Mouse (Mus musculus) cerebellum, adult 9-10 months (tissue): ENCODE measurements at regions not wholly inside any gene's neighbourhood (a gene's known extent, or its start where the extent isn't known, plus 50 kb on each side); places are given as distances from the start of the nearest gene placed in this dataset.

Experiments
- DNase-seq: peaks from one replicate; pipeline ENCODE4 v3.0.0; 2022

DNA sequence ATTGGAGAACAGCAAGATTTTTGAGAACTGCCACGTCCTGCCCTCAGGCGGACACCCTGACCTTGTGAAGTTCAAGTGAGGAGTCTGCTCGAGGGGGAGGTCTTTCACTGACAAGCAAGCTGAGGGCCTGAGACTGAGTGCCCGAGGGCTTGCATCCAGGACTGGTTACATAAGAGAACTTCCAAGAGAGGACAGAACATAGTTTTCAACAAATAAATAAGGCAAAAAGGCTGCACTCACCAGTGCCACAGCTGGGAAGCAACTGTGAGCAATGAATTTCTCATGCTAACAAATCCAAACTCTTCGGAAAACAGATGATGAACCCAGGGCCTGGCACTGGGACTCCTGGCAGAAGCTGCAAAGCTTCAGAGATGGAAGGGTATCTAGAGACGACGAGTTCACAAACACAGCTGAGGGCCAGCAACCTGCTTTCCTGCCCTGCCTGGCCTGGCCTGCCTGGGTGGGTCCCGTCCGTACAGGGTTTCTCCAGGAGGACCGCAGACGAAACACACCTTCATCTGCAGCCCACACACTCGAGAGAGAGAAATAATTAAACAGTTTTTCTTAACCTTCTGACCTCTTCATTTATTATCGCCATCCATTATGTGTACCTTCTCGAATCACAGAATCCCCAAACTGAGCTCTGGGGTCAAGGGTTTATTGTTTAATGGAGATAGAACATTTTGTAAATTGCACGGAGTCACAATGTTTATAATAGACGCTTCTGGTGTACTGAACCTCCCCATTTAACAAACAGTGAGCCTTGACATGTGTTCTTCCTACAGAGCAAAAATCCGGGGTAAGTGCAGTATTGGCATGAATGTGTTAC lies 334.3 kb upstream of the Ddhd1 start:
- no peak for DNase-seq

DNA sequence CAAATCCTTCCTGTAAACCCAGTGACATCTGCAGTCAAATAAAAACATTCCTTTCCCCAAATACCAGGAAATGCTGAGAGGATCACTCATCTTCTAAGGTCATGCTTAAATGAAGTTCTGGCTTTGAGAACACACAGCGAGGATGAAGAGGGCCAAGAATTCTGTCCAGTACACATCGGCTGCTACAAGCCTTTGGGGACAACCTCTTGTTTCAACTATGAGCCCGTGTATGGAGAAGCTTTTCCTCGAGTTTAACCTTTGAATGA lies 334.9 kb upstream of the Ddhd1 start:
- DNase-seq: no peak

DNA sequence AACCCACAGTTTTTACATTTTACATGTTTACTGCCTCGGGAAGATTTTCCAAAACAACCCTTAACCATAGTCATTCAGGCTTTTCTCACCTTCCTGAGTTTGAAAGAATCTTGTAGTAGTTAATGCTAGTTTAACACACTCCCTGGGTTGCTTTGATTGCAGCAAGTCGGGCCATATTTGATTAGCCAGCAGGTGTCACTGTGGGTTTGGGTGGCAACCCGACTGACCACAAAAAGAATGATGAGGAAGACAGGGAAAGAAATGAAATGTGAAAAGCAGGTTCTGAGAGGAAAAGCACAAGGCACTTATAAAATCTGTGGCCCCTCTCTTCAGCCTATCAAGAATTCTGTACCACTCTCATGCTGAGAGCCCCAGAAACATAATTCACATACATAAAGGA lies 335.7 kb upstream of the Ddhd1 start:
- peak; percentile 40 for DNase-seq

DNA sequence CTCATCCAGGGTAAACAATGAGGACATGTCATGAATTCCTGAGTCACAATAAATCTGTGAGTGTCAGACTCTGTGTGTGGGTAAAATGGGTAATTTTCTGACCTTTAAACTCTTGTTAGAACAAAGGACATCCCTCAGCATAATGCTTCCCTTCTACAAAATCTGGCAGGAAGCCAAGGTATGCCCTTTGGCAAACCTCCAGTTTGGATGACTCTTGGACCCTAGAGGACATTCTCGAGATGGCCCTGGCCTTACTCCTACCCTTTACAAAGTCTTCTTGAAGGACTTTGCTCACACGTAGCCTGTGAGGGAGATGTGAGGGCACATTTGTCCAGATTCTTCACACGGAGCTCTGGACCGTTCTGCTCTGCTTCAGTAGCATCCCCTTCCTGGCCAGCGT lies 338.8 kb upstream of the Ddhd1 start:
- DNase-seq: no peak

DNA sequence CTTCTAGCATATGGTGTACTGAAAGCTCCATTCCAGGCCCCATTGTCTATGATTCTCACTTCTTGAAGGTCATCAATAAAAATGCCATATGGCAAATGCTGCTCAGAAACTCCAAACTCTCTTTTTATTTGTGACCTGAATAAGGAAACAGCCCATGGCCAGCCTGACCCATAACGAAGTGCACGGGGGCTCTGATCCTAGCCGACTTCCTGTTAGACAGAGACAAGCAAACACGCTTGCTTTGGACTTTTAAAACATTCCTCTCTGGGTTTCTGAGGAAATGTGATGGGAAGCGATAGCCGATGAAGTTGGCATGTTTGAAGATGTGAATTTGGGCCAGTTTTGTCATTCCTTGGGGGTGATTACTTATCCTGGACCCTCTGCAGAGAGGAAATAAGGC lies 346.1 kb upstream of the Ddhd1 start:
- no peak for DNase-seq

DNA sequence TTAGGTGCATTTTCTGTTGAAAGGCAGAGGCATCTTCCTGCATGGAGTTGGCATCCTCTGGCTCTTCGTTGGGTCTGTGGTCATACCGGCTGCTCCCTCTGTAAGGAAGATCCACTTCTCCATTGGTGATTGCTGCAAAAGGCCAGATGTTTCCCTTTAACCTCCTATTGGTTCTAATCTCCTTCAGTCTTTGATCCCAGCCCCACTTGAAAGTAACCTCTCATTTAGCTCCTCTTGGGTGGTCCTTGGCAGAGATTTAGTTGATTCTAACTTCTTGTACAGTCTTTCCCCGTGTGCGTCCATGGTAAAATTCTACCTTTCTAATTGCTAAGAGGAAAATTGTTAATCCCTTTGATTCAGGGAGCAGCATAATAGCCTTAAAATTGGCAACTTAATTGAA lies 347.4 kb upstream of the Ddhd1 start:
- no peak for DNase-seq

DNA sequence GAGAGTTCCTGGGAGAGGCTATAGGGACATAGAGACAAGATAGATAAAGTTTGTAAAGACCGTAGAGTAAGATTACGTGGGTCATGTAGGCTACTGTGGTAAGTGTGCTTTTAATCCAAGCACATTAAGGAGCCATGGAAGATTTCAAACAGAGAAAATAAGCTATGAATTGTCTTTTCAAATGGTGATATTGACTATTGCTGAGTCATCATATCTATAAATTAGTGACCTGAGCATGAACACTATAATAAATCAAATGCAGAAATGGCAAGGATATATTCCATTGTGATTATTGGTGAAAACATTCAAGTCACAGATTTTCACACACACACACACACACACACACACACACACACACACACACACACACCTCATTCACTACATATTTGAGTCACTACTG lies 355.3 kb upstream of the Ddhd1 start:
- DNase-seq: no peak

DNA sequence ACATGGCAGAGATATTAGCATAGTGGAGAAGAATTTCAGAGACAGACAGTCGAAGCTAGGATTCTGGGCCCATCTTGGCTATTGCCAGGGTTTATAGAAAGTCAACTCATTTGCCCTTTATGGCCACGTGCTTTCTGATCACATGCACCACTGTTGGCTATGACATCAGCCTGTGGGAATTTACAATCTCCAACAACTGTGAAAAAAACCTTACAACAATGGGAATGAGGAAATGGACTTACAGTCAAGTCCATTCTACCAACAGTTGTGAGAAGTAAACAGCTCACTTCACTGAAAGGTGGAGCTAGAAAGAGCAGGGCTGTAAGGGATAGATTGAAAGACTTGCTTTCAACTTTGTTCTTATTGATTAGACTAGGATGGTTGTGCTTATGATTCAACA lies 356.1 kb upstream of the Ddhd1 start:
- DNase-seq: no peak

DNA sequence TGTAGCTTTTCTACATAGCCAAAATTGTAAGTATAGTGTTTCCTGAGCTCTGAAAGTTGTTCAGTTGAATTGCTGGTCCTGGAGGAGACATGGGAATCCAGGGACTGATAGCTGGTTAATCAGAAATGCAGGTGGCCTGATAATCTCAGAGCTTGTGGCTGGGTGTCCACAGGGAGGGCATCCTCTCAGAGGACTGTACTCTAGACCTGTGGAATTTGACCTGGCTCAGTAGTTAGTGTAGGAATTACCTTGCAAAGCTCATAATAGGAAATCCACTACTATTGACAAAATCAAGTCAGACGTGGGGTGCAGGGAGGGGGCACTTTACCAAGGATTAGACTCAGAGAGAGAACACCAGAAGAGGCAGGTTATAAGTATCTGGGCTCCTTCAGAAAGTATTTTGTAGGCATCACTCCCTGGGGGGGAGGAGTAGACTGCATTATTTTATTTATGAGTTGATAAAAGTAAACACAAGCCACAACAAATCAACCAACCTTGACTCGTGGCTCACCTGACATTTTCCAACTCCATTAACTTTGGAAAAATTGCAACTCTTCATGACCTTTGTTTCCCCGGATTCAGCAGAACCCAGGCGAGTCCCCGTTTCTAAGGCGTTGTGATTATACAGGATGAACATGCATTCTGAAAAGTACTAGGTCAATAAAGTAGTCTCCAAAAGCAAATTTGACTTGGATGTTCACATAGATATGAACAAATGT lies 357.9 kb upstream of the Ddhd1 start:
- no peak for DNase-seq

DNA sequence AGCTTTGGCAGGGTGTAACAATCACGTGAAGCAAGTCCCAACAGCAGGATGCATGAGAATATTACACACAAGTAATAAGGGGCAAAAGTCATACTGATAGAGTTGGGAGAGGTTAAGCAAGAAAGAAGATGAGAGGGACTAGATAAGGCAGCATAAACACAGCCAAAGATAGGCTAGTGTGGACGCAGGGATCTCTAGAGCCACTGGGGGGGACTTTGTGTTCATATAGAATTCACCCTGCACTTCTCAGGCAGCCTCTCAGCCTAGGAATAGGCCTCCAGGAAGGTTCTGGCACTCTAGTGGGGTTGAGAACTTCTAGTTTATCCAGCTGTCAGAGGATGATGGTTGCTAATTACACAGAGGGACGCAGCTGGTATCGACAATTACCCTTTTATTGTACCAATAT lies 358.8 kb upstream of the Ddhd1 start:
- DNase-seq: no peak

DNA sequence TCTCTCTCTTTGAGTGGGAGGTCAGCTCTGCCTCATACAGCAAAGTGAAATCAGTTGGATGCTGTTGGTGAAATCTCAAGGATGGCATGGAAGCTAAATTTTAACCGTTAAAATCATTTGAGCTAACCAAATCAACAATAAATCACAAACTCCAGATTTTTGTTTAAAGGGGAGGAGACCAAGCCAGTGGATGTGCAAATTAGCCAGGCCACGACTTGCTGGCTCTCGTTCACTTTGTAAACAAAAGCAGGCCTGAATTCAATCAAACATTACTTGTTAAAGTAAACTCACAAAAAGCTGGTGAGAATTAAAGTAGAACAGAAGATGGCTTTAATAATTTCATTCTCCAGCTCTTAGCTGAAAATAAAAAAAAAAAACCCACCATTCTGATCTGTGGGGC lies 359.3 kb upstream of the Ddhd1 start:
- DNase-seq: no peak

DNA sequence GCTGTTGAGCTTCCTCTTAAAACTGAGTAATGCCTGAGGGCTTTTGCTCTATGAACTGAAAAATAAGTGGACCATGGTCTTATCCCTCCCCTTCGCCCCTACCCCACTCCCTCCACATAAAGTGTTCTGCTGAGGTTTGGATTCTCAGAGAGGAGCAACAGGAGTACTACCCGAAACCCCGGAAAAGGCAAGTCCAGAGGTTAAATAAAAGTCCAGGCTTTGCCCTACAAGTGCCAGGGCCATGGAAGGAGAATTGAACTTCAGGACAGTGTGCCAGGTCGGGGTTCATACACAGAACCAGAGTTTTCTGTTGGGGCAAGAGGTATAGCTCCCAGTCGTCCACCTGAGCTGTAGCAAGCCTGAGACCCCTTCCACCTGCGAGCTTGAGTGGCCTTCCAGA lies 360.0 kb upstream of the Ddhd1 start:
- no peak for DNase-seq

DNA sequence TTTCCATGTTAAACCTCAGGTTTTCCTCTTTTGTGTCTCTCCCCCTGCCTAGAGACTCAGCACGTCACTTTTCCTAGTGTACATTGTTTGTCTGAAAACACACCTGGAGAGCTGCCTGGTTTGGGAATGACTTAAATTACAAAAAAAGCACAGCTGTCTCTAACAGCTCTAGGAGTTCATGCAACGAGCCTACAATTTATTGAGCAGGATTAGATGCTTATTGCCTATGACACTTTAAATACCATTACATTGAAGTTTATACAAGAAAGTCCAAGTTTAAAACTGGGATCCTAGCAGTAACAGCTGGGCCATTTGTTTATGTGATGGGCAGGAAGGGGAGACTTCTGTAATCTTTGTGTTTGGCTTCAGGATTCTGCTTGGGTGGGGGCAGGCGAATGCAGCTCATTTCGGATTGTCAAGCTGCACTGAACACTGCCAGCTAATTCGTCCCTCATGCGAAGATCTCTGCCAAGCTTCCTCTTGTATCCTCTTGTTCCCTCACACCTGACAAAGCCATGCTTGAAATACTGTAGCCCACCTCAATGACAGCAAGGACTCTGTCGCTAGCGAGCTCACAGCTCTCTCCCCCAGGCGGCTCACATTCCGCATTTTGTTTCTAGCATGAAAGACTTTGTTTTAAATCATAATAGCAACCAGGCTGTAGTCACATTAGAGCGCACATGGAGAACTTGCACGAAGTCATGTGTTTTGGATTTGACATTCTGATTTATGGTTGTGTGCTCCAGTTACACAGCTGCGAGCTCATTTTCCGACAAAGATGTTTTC lies 359.8 kb upstream of the Gm15217 start:
- DNase-seq: no peak

DNA sequence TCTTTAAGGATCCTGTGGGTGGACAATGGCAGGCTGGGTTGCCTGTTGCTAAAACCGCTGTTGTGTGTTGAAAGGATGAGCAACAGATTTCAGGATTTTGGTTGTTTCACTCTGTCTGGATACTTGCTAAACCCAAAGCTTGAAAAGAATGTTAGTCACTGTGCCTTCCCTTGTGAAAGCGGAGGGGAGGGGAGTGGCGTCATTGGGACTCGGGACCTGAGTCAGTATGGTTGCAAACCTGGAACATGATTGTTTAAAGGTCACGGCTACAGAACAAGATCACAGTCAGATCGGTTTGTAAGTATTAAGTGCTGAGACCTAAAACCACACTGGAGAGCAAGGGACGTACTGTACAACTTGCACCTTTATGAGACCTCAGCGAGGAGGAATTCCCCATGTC lies 344.9 kb upstream of the Gm15217 start:
- no peak for DNase-seq

DNA sequence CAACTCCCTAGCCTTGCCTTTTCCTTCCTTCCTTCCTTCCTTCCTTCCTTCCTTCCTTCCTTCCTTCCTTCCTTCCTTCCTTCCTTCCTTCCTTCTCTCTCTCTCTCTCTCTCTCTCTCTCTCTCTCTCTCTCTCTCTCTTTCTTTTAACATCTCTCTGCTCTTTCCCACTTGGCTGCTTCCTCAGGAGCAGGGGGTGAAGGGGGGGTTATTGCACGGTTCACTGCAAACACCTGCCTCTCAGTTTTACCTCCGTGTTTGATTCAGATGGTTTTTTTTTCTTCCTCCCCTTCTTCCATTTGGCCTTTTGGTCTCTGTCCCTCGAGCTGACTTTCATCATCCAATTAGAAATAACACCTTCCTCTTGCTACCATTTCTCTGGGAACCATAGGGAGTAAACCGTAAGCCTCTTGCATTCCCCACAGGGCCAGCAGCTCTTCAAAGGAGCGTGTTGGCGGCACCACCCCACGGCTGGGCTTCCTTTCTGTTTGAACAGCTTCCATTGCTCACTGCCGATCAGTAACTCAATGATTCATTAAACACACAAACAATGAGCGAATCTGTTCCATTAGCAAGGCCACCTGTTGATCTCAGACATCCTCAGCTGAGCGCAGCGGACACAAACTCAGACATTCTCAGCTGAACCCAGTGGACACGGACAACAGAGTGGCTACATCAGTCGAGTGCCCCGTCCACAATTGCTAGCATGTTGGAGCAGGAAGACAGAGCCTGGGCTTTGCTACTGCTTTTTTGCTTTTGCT lies 318.4 kb upstream of the Gm15217 start:
- DNase-seq: no peak

DNA sequence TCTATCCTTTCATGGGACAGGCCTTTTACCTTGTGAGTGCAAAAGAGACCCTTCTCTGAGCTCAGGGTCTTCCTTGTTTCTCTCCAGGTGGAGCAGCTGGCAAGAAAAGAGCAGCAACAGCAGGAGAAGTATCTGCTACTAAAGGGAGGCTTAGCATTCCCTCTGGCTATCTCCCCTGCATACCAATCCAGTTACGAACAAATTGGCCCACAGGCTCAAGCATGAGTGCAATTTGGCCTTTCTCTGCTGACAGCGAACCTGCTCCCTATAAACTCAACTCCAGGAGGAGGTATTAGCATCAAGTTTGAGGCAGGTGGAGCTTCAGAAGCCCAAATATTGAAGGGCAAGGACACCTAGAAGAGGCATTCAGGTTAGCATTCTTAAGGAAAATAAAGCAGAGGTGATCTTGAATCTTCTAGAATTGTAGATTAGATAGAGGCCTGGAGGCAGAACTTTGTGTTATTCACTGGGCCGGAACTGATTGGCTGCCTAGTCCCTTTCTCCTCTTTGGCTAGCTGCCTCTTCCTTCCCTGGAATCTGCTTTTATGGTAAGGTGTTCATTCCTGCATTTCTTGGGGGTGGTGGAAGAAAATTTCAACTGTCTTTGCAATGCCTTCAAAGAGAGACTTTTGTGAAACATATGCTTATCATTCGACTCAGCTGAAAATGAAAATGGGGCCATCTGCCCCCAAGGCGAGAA lies 312.0 kb upstream of the Gm15217 start:
- DNase-seq: no peak

DNA sequence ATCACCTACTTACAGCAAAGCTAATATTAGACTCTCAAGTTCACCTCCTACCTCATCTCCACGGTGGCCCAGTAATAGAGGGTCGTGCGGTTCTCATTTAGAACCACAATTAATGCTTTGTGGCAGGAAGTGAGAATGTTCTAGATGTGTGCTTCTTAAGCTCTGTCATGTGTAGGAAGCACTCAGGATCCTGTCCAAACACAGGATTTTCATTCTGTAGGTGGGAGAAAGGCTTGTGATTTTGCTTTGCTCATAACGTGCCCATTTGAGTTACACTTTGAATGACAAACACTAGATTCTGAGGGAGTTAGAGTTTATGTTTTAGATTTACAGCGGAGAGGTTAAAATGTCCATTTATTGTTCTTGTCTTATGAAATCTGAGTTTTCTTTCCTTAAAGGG lies 308.0 kb upstream of the Gm15217 start:
- DNase-seq: no peak

DNA sequence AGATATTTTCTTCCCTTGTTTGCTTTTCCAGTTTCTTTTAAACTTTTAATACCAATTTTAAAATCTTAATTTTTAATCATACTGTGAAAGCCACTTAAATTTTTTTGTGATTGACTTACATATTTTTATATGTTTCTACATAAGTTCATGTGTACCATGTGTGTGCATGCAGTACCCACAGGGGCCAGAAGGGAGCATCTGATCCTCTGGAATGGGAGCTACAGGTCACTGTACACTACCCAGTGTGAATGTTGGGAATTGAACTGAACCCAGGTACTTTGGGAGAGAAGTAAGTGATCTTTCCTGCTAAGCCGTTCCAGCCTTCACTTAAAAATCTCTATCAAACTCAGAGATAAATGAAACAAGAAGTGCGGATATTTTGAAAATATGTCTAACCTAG lies 302.5 kb upstream of the Gm15217 start:
- no peak for DNase-seq

DNA sequence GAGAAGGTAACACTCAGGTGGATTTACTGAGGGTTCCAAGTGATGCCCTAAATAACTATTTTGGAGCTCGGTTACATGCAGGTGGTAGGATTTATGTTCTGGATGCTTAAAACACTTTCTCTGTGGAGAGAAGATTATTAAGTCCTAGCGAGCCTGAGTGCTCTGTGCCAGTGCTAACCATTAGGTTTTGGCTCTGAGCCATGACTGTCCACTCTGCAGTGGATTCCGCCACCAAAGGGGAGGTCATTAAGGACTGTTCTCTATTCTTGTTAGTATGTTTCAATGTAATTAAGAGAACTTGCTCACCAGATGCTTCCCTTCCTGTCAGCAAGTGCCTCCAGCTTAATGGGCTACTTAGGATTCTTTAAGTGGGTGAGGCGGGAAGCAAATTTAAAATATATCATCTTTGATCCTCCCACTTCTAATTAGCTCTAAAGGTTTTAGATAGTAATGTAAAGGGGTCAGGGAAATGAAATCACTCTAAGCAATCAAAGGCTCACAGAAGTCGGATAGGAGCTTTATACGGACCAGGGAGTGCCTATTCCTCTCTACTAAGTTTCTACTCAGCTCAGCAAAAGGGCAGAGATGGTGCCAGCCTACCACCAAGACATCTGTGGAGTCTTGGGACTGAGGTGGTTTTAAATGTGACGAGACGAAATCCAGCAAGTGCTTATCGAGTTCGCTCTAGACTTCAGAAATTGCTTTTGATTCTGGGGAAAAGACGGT lies 301.6 kb upstream of the Gm15217 start:
- DNase-seq: no peak

DNA sequence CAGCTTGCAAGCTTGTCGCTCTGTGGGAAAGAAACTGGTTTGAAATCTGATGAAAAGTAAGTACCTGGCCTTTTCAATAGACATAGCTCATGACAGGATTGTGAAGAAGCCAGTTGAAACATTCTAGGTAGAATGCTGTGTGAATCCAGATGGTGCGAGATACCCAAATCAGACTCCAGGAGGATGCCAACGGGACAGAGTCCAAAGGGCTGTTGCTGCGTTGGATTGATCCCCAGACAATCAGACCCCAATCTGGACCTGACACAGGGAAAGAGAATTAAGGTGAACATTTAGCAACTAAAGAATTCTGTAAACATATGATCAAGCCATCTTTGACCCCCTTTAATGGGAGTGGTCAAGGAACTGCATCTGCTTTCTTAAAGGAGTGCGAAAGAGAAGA lies 296.6 kb upstream of the Gm15217 start:
- no peak for DNase-seq

DNA sequence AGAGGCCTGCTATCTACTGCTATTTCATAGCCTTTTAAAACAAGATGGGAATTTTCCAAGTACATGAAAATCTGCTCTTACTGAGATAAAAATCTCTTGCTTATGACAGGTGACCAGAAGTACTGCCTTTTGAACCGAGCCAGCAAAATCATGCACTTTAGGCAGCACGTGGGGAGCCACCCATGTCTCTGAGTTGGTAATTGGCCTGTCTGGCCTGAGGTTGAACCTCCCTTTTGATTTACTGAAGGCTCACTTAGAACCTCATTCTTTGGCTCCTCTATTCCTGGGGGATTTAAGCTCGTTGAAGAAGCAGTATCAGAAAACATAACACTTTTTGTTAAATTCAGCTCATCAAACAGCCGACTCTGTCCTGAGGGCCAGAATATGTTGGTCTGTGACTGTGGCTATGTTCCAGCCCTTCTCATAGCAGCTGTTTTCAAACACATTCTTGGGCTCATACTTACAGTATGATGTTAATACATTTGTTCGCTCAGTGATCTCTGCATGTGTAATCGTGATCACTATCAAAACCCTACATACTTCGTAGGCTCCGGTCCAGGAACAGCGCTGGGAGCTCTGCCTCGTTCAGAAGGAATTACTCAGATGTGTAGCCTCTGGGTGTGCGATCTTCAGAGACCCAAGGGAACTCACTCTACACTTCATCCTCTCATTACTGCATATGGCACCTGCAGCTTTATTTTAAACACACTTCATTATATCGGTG lies 290.1 kb upstream of the Gm15217 start:
- DNase-seq: no peak
